In genomic region chr15:79271124-79271746, GRCm38 (mm10) we compare ENCODE assay signal across 9 mouse cellular contexts. TPM values are rescaled to one million over a fixed set of nuclear protein-coding genes. Genes with fewer than 3 reads are reported as not detected.
A peak's percentile ranks its signal among the peaks of the same experiment; 100 is the strongest.
DNase-seq lines count a peak whose midpoint lies in the region; ATAC-seq lines count a peak whose summit lies in the region.
"Had no signal": no experiment of that assay in that cellular context is flagged by ENCODE, and none has a peak within 500 bp of the region (broad histone marks: within the 10 kb centered on the region; RNA-seq: fewer than 3 reads in every experiment).

No protein-coding gene starts in this region.

- H3K4me3 ChIP-seq in limb, embryonic 10.5 days: peak overlapping the region; percentile 49
- H3K4me3 ChIP-seq in midbrain, embryonic 10.5 days: peak overlapping the region; percentile 63
- H3K4me3 ChIP-seq in stomach, embryonic 16.5 days (replicated peaks; ENCODE audit: low read length): peak overlapping the region; percentile 41

- no peaks in the 10 kb centered on the region for H3K9me3 ChIP-seq in limb, embryonic 10.5 days (replicated peaks)
- H3K9me3 ChIP-seq in midbrain, embryonic 10.5 days (replicated peaks): no peaks in the 10 kb centered on the region
- no peaks in the 10 kb centered on the region for H3K9me3 ChIP-seq in stomach, embryonic 16.5 days (replicated peaks; ENCODE audit: control insufficient read depth, low read length)

- H3K27me3 ChIP-seq in limb, embryonic 10.5 days (ENCODE audit: low read depth, poor library complexity, severe bottlenecking): peaks cover 44% of the 10 kb centered on the region
- peaks cover 46% of the 10 kb centered on the region for H3K27me3 ChIP-seq in midbrain, embryonic 10.5 days (ENCODE audit: low read depth, poor library complexity, severe bottlenecking)
- no peaks in the 10 kb centered on the region for H3K27me3 ChIP-seq in stomach, embryonic 16.5 days (ENCODE audit: control insufficient read depth, insufficient read depth, low read length)

- peak overlapping the region; percentile 61 for H3K9ac ChIP-seq in stomach, embryonic 16.5 days (ENCODE audit: low read length)

- H3K36me3 ChIP-seq in limb, embryonic 10.5 days: no peaks in the 10 kb centered on the region
- no peaks in the 10 kb centered on the region for H3K36me3 ChIP-seq in midbrain, embryonic 10.5 days
- no peaks in the 10 kb centered on the region for H3K36me3 ChIP-seq in stomach, embryonic 16.5 days (ENCODE audit: control insufficient read depth, insufficient read depth, low read length)

- DNase-seq in frontal cortex, postnatal 25 days (ENCODE audit: low spot score in 2 of 2): no peak
- peak; percentile 84 for DNase-seq in A20 (ENCODE audit: low read depth, low spot score)
- peak; percentile 48 to 51 for DNase-seq in adrenal gland, postnatal 36 days
- DNase-seq in forelimb bud, embryonic 11.5 days (ENCODE audit: low read depth, low spot score): peak; percentile 42
- peak; percentile 71 for DNase-seq in limb, embryonic 10.5 days (ENCODE audit: low spot score)
- DNase-seq in midbrain, embryonic 10.5 days (ENCODE audit: low spot score): peak; percentile 79

- ATAC-seq in frontal cortex, adult (ENCODE audit: low TSS enrichment): peak; percentile 47; the same call in 1 of the 2 replicates
- 0 out of 2 replicates have a peak, but pooled peaks have one; percentile 7 for ATAC-seq in stomach, embryonic 16.5 days (ENCODE audit: insufficient read depth, low FRiP score)

- H3K4me1 ChIP-seq in limb, embryonic 10.5 days: peaks cover 18% of the 10 kb centered on the region
- H3K4me1 ChIP-seq in midbrain, embryonic 10.5 days: peaks cover 19% of the 10 kb centered on the region
- H3K4me1 ChIP-seq in stomach, embryonic 16.5 days (ENCODE audit: control insufficient read depth, insufficient read depth, low read length): peaks cover 12% of the 10 kb centered on the region

- peak overlapping the region; percentile 67 for H3K4me2 ChIP-seq in stomach, embryonic 16.5 days (ENCODE audit: low read depth, low read length)

- WGBS in limb, embryonic 10.5 days: 15% methylated on average over 17 of the region's 17 CpGs
- 14% methylated on average over 17 of the region's 17 CpGs for WGBS in midbrain, embryonic 10.5 days
- 12% methylated on average over 17 of the region's 17 CpGs for whole genome bisulfite sequencing in stomach, embryonic 16.5 days

- no peak overlapping the region for H3K27ac ChIP-seq in limb, embryonic 10.5 days
- H3K27ac ChIP-seq in midbrain, embryonic 10.5 days (replicated peaks): peak overlapping the region; percentile 72; the same call in 1 of the 2 replicates
- H3K27ac ChIP-seq in stomach, embryonic 16.5 days (ENCODE audit: low read length): no peak overlapping the region

RNA-seq across cellular contexts. Expression of gene Baiap2l2, which starts 14.1 kb away (rescaled TPM):
- total RNA-seq in adrenal gland, postnatal 36 days (2021): not detected
- 2.6 and 3.1 TPM in 2 replicates for polyA plus RNA-seq in limb, embryonic 10.5 days (2016; fragmentation: Nextera tagmentation; extraction: Ambion mirVana)
- 1.1 and 2.4 TPM in 2 replicates for polyA plus RNA-seq in midbrain, embryonic 10.5 days (2016; fragmentation: Nextera tagmentation; extraction: Ambion mirVana)
- polyA plus RNA-seq in stomach, embryonic 16.5 days (2015; fragmentation: Nextera tagmentation; extraction: Ambion mirVana): 7.1 and 7.3 TPM in 2 replicates

RNA-seq across cellular contexts. Expression of gene Slc16a8, which starts 16.7 kb away (rescaled TPM):
- total RNA-seq in adrenal gland, postnatal 36 days (2021): not detected
- polyA plus RNA-seq in limb, embryonic 10.5 days (2016; fragmentation: Nextera tagmentation; extraction: Ambion mirVana): 0.16 TPM in 1 of 2 replicates, not detected in the other
- polyA plus RNA-seq in midbrain, embryonic 10.5 days (2016; fragmentation: Nextera tagmentation; extraction: Ambion mirVana): 0.06 and 0.14 TPM in 2 replicates
- 0.15 TPM in 1 of 2 replicates, not detected in the other for polyA plus RNA-seq in stomach, embryonic 16.5 days (2015; fragmentation: Nextera tagmentation; extraction: Ambion mirVana)
- total RNA-seq: adrenal gland, adult 18-20 months had no signal

RNA-seq across cellular contexts. Expression of gene Gm49486, which starts 42.0 kb away (rescaled TPM):
- under 1 TPM in 1 of 2 experiments, not detected in 1; 0.13 TPM for total RNA-seq in adrenal gland, postnatal 36 days (2021)
- 0.11 and 0.48 TPM in 2 replicates for polyA plus RNA-seq in limb, embryonic 10.5 days (2016; fragmentation: Nextera tagmentation; extraction: Ambion mirVana)
- polyA plus RNA-seq in midbrain, embryonic 10.5 days (2016; fragmentation: Nextera tagmentation; extraction: Ambion mirVana): 0.12 and 0.34 TPM in 2 replicates
- polyA plus RNA-seq in stomach, embryonic 16.5 days (2015; fragmentation: Nextera tagmentation; extraction: Ambion mirVana): 0.23 and 0.55 TPM in 2 replicates

RNA-seq across cellular contexts. Expression of gene Pick1, which starts 42.3 kb away (rescaled TPM):
- total RNA-seq in adrenal gland, postnatal 36 days (2021): 10 to 100 TPM; 17.7 to 18.1 TPM
- 38.3 and 52.5 TPM in 2 replicates for polyA plus RNA-seq in limb, embryonic 10.5 days (2016; fragmentation: Nextera tagmentation; extraction: Ambion mirVana)
- 42.1 and 52.2 TPM in 2 replicates for polyA plus RNA-seq in midbrain, embryonic 10.5 days (2016; fragmentation: Nextera tagmentation; extraction: Ambion mirVana)
- 55.0 and 58.7 TPM in 2 replicates for polyA plus RNA-seq in stomach, embryonic 16.5 days (2015; fragmentation: Nextera tagmentation; extraction: Ambion mirVana)

RNA-seq across cellular contexts. Expression of gene Pla2g6, which starts 57.0 kb away (rescaled TPM):
- total RNA-seq in adrenal gland, postnatal 36 days (2021): 10 to 100 TPM; 25.1 to 30.8 TPM
- 17.0 and 18.2 TPM in 2 replicates for polyA plus RNA-seq in limb, embryonic 10.5 days (2016; fragmentation: Nextera tagmentation; extraction: Ambion mirVana)
- polyA plus RNA-seq in midbrain, embryonic 10.5 days (2016; fragmentation: Nextera tagmentation; extraction: Ambion mirVana): 20.4 and 26.8 TPM in 2 replicates
- polyA plus RNA-seq in stomach, embryonic 16.5 days (2015; fragmentation: Nextera tagmentation; extraction: Ambion mirVana): 15.6 and 20.9 TPM in 2 replicates

Comparison
In these comparisons a context has a peak if more than half of its experiments do, and no peak if none do; other contexts are left out.
1. DNase-seq: peak in A20 (single experiment), adrenal gland, postnatal 36 days (2 of 2), forelimb bud, embryonic 11.5 days (single experiment), limb, embryonic 10.5 days (single experiment) and midbrain, embryonic 10.5 days (single experiment); none in frontal cortex, postnatal 25 days (0 of 2).
2. Peak in every context shown above with its lines, with median percentiles within 50 percentile points of each other: H3K4me3 ChIP-seq.